Mouse (Mus musculus): Measurements from ENCODE around the gene Pde11a. TPM values are rescaled to one million over a fixed set of nuclear protein-coding genes. Genes with fewer than 3 reads are reported as not detected.

The Pde11a gene
- polyA plus RNA-seq, 3 experiments from 2014 or later = 3.0 to 13.9 (median 10.6) TPM

GRCm38 (mm10) chr2:76158973-76159372 is 179.6 kb downstream of the Pde11a start:
- ATAC-seq = no peak

- no peak for ATAC-seq
Measured at GRCm38 (mm10) chr2:76141136-76141535, 197.4 kb downstream of the Pde11a start.

DNA sequence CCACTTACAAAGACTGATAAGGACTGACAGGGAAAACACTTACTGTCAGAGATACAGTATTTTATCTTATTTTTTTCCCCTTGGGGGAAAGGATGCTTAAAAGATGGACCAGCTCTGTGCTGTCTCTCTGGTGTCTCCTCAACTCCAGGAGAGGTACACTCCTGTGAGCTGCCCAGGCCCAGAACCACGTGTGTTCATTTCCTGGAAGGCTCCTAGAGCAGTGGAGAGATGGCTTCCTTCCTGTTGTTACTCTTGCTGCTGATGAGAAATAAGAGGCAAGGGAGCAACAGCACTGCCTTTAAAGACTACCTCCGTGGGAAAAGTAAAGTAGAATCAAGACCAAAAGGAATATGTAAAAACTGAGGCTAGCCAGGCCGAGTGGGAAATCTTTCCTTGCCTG is 205.6 kb downstream of the Pde11a start:
- peak; percentile 62 for ATAC-seq

DNA sequence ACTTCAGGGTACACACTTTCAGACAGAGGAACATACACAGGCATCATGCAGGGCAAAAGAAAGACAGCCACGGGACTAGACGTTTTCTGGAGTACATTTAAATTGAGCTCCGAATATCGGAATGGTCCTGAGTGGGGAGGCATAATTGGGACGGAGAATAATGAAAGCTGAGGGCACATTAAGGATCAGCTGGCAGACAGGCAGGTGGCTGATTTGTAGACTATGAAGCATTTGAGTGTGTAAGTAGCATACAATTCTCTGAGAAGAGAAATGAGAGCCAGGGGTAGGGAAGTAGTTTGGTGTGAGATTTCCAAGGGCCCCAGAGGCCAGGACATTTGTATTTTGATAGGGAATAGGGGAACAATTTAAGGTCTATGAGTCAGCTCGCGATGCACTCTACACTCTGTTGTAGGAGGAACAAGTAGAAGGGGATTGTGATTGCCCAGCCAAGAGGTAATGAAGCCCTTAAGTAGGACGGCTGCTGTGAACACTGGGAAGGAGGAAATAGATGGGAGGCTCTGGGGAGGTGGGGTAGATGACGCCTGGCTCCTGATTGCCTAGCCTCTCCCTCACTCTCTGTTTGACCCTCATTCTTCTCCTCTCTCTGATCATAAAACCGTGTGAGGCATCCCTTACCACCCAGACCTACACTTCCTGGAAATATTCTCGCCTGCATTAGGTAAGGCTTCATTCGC is 208.5 kb downstream of the Pde11a start:
- no peak for ATAC-seq

DNA sequence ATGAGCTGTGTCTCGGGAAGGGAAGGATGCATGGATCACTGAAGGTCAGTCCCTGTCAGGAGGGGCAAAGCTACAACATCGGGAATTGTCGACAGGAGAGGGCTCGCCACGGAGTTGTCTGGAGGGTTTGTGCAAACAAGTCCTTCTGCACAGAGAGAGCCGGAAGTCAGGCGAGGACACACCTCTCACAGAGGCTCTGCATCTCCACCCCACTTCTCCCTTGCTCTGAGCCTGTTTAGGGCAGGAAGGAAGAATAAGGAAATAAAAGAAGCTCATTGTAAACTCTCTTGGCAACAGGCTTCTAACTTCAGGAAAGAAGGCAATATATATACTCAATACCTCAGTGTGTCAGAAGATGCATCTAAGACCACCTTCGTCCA is 209.5 kb downstream of the Pde11a start:
- ATAC-seq = peak; percentile 71

- peak; percentile 75 for ATAC-seq
Measured at GRCm38 (mm10) chr2:76128105-76129057, 210.2 kb downstream of the Pde11a start.

DNA sequence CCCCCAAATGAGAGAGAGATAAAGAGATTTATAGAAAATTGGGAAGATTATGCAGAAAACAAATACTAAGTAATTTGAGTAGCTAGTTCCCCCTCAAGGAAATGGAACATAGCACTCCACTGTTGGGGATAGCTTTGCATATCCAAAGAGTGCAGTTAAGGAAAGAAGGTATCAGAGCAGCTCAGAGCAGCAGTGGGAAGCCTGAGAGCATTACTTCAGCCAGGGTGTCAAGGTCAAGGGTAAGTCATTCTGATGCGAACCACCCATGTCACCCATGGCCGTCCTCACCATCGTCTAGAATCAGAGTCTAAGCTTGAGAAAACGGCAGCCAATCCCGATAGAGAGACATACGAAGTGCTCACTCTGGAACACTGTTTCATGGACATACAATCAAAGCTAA is 211.9 kb downstream of the Pde11a start:
- ATAC-seq = no peak

- ATAC-seq = no peak
Measured at GRCm38 (mm10) chr2:76124821-76125220, 213.8 kb downstream of the Pde11a start.

- peak; percentile 97 for ATAC-seq
Measured at GRCm38 (mm10) chr2:76122167-76122566, 216.4 kb downstream of the Pde11a start.

GRCm38 (mm10) chr2:76119848-76120247 is 218.7 kb downstream of the Pde11a start:
- ATAC-seq = no peak

DNA sequence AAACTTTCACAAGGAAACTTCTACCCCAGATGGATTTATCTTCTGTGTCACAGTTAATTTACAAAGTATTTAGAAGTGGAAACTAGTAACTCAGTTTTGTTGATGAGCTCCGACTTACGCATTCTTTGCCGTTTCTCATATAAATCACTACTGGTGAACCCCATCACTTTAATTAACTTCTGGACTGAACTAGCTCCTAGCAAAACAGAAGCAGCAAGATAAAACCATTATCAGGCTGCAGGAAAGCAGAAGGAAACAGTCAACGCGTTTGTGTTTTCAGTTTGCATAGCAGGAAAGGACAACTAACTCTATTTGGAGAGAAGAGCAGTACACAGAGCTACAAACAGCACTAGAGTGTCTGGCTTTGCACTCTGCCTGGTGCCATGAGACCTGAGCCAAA is 220.1 kb downstream of the Pde11a start:
- no peak for ATAC-seq

DNA sequence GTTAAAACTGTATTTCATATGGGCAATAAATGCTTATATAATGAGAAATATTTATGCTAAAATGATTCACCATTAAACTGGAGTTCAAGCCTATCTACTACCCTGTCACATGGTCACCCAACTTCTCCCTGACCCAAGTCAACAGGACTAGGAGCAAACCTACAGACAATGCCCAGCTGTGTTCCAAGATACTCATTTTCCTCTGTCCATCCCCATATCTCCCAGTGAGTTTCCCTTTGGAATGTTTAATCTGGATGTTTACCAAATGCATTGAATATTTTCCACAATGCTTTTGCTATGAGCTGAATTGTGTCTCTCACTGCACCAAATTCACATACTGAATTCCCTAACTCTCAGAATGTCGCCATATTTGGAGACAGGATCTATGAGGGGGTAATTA is 221.4 kb downstream of the Pde11a start:
- no peak for ATAC-seq

GRCm38 (mm10) chr2:76115696-76116095 is 222.9 kb downstream of the Pde11a start:
- ATAC-seq = peak; percentile 50

DNA sequence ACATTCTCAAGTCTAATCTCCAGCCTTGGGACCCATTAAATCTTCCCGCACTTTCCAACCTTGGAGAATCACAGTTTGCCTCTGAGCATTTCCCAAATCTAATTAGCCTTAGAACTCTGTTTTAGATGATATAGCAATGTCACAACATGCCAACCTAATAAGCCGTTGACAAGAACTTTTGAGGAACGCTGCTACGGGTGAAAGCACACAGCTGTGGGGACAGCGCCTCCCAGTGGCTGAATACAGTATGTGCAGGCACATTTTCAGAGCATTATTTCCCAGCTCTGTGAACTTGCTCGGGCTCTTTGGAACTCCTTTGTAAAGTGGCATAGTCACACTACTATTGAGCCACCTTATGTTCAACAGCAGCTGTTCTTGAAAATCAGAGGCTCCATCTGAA is 223.8 kb downstream of the Pde11a start:
- peak; percentile 66 for ATAC-seq

- no peak for ATAC-seq
Measured at GRCm38 (mm10) chr2:76109653-76110052, 228.9 kb downstream of the Pde11a start.

- ATAC-seq = no peak
Measured at GRCm38 (mm10) chr2:76101889-76102602, 236.5 kb downstream of the Pde11a start.

- no peak for ATAC-seq
Measured at GRCm38 (mm10) chr2:76100597-76100996, 238.0 kb downstream of the Pde11a start.

- ATAC-seq = no peak
Measured at GRCm38 (mm10) chr2:76099726-76100347, 238.7 kb downstream of the Pde11a start.

DNA sequence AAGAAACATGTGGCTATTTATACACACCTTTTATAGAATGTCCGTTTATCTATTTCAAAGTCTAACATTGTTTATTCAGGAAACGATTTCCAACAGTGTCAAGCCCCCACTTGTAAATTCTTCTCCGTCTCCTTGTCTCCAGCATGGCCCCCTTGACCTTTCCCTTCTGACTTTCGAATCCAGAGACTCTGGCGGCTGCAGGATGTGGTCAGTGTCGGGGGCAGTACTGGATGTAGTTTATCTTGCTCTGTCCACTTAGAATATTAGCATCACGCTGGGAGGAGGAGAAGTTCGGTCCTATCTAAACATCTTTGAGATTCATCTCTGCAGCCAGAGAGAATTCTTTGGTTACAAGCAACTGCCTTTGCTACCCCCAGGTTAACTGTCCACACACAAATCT is 240.2 kb downstream of the Pde11a start:
- no peak for ATAC-seq

DNA sequence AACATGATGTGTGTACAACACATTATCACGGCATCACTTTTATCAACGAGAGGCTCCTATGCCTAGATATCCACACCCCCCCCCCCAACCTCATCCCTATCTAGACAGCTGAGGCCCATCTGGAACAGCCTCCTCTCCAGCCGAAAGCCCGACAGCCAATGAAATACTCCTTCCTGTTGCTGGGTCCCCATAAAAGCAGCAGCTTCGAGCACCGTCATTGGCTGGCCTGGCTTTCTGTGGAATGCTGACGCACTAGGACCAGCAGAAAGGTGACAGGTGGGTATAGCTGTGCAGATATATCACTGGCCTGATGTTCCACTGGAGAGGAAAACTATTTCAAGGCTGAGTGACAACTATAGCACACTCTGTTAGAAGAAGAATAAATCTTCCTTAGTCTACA is 240.7 kb downstream of the Pde11a start:
- ATAC-seq = no peak

- ATAC-seq = no peak
Measured at GRCm38 (mm10) chr2:76097284-76097683, 241.3 kb downstream of the Pde11a start.

GRCm38 (mm10) chr2:76095861-76096260 is 242.7 kb downstream of the Pde11a start:
- no peak for ATAC-seq

DNA sequence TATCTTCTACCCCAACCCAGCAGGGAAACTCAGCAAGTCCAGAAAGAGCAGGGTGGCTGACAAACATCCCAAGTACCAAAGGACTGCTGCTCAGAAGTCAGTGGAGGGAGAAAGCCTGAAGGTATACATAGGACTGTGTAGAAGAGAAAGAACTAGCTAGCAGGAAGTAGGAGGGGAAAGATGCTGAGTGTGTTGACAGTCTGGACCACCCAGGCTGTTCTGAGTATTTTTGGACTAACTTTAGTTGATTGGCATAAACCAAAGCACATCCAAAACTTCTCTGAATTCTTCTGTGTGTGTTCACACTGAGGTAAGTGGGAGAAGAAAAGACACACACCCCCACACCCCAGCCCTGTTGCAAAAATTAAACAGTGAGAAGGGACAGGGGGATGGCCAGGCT is 248.1 kb downstream of the Pde11a start:
- no peak for ATAC-seq

All from inflammation-experienced regulatory T-cells, adult 6 months (primary cell).